Mouse (Mus musculus) lung, adult 2 months (tissue): Measurements from ENCODE around the gene Ripor2. TPM values are rescaled to one million over a fixed set of nuclear protein-coding genes. Genes with fewer than 3 reads are reported as not detected.

Experiments used
- DNase-seq: peaks from one replicate; pipeline ENCODE4 v3.0.0; 2022
- H3K4me1 ChIP-seq: fragments of 200-500 bp; 2 replicates; pipeline ENCODE4 v1.6.1; 2011; ENCODE audit warnings: low read length; ENCODE audit not compliant: control insufficient read depth, insufficient read depth
- H3K4me3 ChIP-seq: fragments of 200-500 bp; replicated peaks from 2 replicates; pipeline ENCODE3; 2011; ENCODE audit warnings: low read depth, mild to moderate bottlenecking, control low read depth, low read length; ENCODE audit errors: extremely low read depth
- CTCF ChIP-seq: fragments of 200-500 bp; IDR thresholded peaks from 2 replicates; pipeline ENCODE4 v1.5.1; 2011; ENCODE audit warnings: mild to moderate bottlenecking, low read length, control low read depth; ENCODE audit not compliant: insufficient read depth
- POLR2A ChIP-seq: fragments of 200-500 bp; IDR thresholded peaks from 2 replicates; pipeline ENCODE4 v1.6.1; 2011; ENCODE audit warnings: low read depth, mild to moderate bottlenecking, control low read depth, low read length, borderline replicate concordance; ENCODE audit errors: extremely low read depth
- WGBS: fragments of 180-500 bp; shearing (Covaris S2); methylation state at CpG from one replicate; pipeline ENCODE4 v1.1.7; 2018; 5-methylcytosine and 5-hydroxymethylcytosine counted together
- polyA plus RNA-seq: library from polyadenylated mRNA; depleted of rRNA; stranded (reverse); fragments of >200 nt; gene quantifications from 2 replicates; pipeline ENCODE4 v1.2.3, GENCODE M21; 2012; rRNA removed

Gene Ripor2
- 5.3 and 8.8 TPM in 2 replicates for polyA plus RNA-seq

DNA sequence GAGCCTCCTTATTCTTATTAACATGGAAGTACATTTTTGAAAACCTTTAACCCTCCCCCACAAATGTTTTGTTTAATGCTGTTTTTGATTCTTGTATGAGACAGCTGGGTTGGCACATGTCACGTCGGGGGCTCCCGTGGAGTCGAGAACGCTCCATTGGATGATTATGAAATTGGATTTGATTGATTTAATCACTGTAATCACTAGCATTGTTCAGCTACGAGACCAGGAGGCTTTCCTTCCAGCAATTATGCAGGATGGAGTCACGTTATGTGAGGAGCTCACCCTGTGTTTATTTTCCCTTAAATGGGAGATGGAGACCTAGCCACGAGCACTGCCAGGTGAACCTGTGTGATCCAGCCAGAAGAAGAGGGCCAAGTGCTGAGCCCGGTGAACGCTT lies at the start of gene Ripor2:
Gene Ripor2, plus strand, starts transcription at position 357 of the 400 bp plus-strand sequence.
- TF ChIP-seq CTCF (no peak), POLR2A (no peak)
- WGBS: 60% methylated on average over 10 of the region's 10 CpGs
- Histone ChIP-seq H3K4me1 (no peaks in the 10 kb centered on the region), H3K4me3 (no peak within 1 kb of the TSS)
- no peak for DNase-seq

DNA sequence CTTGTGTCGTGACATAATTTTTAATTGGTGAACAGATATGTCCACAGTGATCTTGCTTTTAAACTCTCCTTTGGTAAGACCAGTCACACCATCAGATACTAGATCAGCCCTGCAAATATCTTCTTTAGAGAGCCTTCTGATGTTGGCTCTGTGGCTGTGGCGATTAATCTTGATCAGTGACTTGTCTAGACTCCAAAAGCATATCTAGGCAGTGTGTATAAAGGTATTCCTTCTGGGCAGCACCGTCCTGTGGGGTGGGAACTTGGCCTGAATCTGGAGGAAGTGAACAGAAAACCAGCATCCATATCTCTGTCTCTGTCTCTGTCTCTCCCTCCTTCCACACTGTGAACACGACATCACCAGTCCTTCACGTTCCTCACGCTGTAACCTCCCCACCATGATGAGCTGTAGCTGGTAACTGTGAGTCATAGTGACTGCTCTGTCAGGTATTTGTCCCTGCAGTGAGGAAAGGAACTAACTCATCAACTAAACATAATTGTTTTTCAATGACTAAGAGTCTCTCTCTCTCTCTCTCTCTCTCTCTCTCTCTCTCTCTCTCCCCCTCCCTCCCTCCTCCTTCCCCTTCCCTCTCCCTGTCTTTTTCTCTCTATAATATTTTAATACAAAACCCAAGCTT lies 45.3 kb upstream of the Ripor2 start:
- no peak for TF ChIP-seq POLR2A
- no peak for TF ChIP-seq CTCF
- 78% methylated on average over 6 of the region's 6 CpGs for WGBS
- Histone ChIP-seq H3K4me3 (no peak overlapping the region), H3K4me1 (no peaks in the 10 kb centered on the region)
- DNase-seq: no peak

DNA sequence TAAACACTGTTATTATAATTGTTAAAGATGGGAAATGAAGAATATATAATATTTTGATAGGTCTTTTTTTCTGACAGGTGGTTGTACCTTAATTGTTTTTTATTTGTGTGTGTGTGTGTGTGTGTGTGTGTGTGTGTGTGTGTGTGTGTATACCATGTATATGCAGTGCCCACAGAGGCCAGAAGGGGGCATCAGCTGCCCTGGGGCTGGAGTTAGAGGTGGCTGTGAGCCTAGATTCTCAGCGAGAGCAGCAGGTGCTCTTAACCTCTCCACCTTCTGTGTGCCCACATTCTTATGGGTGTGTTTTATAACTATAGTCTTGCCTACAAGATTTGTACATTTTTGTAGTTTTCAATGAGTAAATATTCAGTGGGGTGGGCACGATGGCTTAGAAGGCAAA lies 44.0 kb upstream of the Ripor2 start:
- no peak for DNase-seq
- WGBS: 77% methylated on average over 2 of the region's 2 CpGs
- H3K4me3 ChIP-seq: no peak overlapping the region
- TF ChIP-seq CTCF (no peak), POLR2A (no peak)
- no peaks in the 10 kb centered on the region for H3K4me1 ChIP-seq

DNA sequence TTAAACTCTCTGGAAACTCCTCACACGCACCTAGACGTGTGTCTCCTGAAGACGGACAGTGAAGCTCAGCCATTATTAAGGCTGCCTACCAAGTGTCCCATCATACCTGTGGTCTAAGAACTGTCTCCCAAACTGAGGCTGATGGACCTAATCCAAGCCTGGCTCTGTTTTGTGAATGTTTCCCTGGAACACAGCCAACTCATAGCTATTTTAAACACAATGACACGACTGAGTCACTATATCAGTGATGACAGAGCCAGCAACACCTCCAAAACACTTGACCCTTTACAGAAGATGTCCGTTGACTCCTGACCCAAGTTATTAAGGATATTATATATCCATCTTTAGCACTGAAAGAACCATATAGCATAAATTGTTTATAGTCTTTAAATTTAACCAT lies 43.0 kb upstream of the Ripor2 start:
- DNase-seq: no peak
- Histone ChIP-seq H3K4me1 (no peaks in the 10 kb centered on the region), H3K4me3 (no peak overlapping the region)
- TF ChIP-seq POLR2A (no peak), CTCF (no peak)
- WGBS: 51% methylated on average over 5 of the region's 5 CpGs

DNA sequence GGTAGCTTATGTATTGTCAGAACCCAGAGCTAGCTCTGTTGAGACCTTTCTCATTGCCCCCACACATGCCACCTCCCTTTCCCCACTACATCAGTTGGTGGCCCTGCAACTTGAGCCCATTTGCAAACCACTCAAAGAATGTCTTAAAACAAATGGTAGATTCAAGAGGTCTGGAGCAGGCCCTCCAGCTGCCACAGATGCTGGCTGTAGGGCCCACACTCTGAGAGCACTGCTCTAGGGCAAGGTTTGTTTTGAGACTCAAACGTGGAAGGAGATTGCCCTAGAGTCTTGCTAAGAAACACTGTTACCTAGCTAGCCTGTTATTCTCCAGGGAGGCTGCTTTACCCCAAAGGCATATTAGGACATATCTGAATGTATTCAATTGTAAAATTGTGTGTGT lies 36.3 kb upstream of the Ripor2 start:
- no peaks in the 10 kb centered on the region for H3K4me1 ChIP-seq
- no peak for TF ChIP-seq CTCF
- no peak for TF ChIP-seq POLR2A
- DNase-seq: no peak
- 50% methylated on average over 1 of the region's 1 CpGs for WGBS
- no peak overlapping the region for H3K4me3 ChIP-seq

GRCm38 (mm10) chr13:24546801-24547459 lies 35.1 kb upstream of the Ripor2 start:
- no peak overlapping the region for H3K4me3 ChIP-seq
- TF ChIP-seq CTCF (no peak), POLR2A (no peak)
- no peak for DNase-seq
- no peaks in the 10 kb centered on the region for H3K4me1 ChIP-seq
- 80% methylated on average over 12 of the region's 12 CpGs for WGBS

GRCm38 (mm10) chr13:24548911-24549310 lies 33.1 kb upstream of the Ripor2 start:
- TF ChIP-seq POLR2A (no peak), CTCF (no peak)
- no peak for DNase-seq

DNA sequence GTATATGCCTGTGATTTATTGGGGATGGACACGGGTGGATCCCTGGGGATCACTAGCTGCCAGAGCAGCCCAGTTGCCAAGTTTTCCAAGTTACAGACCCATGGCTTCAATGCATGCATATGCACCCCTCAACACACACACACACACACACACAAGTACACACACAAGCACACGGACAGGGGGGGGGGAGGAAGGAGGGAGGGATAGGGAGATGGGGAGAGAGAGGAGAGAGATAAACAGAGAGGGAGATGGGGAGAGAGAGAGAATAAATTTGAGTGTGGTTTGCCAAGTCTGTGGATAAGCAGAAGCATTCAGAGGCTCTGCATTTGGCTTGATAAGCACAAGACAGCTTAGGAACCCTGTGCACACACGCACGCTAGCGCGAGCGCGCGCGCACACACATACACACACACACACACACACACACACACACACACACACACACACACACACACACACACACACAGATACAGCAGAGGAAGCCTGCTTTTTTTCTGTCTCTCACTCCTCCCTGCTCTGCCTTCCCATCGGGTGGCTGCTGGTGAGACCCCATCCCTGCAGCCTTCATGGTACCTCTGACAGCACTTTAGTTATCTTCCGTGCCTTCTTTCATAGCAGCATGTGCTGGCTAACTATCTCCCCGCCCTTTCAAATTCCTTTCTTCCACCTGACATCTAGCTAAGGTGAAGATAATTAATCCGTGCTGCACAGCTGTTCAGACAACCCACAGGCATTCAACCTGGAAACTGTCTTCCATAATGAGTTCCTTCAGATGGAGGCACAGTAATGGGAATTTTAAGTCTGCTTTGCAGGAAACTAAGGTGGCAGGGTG lies 30.7 kb upstream of the Ripor2 start:
- TF ChIP-seq CTCF: no peak
- no peak for TF ChIP-seq POLR2A
- no peak for DNase-seq
- WGBS: 57% methylated on average over 14 of the region's 14 CpGs
- Histone ChIP-seq H3K4me1 (no peaks in the 10 kb centered on the region), H3K4me3 (no peak overlapping the region)

More at GRCm38 (mm10) chr13:24548911-24549310, 33.1 kb upstream of the Ripor2 start:
- H3K4me3 ChIP-seq: no peak overlapping the region
- no peaks in the 10 kb centered on the region for H3K4me1 ChIP-seq

DNA sequence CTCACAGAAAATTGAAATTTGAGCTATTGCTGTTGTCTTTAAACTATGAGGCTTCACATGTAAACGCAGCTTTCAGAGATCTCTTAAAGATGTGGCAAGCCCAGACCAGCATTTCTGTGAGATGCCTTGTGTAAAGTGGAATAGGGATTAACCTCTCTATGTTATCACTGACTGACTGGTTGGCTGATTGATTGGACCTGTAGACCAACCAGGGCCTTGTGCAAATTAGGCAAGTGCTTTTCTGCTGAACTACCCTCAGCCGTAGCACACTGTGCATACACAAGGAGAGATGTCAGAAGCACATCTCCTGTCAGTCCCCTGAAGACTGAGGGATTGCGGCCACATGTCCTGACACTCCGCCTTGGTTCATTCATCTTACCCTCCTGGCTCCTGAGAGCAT lies 29.9 kb upstream of the Ripor2 start:
- 78% methylated on average over 4 of the region's 4 CpGs for WGBS
- no peak for TF ChIP-seq CTCF
- TF ChIP-seq POLR2A: no peak
- no peak overlapping the region for H3K4me3 ChIP-seq

GRCm38 (mm10) chr13:24561391-24561790 lies 20.6 kb upstream of the Ripor2 start:
- no peak overlapping the region for H3K4me3 ChIP-seq
- no peak for DNase-seq
- H3K4me1 ChIP-seq: peaks cover 7% of the 10 kb centered on the region
- TF ChIP-seq CTCF (no peak), POLR2A (no peak)
- 83% methylated on average over 5 of the region's 5 CpGs for WGBS

More for the DNA sequence above, 29.9 kb upstream of the Ripor2 start:
- H3K4me1 ChIP-seq: no peaks in the 10 kb centered on the region
- no peak for DNase-seq
